Mouse (Mus musculus) kidney, embryonic 14.5 days (tissue): ENCODE measurements around the gene Tsfm. TPM values are rescaled to one million over a fixed set of nuclear protein-coding genes. Genes with fewer than 3 reads are reported as not detected.

ENCODE experiments used
- ATAC-seq: fragments of 200-750 bp; cut with Nextera tagmentation; 2 replicates; pipeline ENCODE4 v1.8.0; 2017; ENCODE audit warnings: moderate number of reproducible peaks, mild to moderate bottlenecking, moderate TSS enrichment, moderate library complexity; ENCODE audit not compliant: low FRiP score, low TSS enrichment
- H3K27ac ChIP-seq: fragments of 300-500 bp; sonication (generic); 2 replicates; pipeline ENCODE4 v1.5.1; 2014; ENCODE audit warnings: low read depth, mild to moderate bottlenecking, low read length, moderate library complexity, mixed read lengths
- H3K27me3 ChIP-seq: fragments of 300-500 bp; sonication (generic); 2 replicates; pipeline ENCODE4 v1.6.1; 2014; ENCODE audit warnings: mild to moderate bottlenecking, low read length; ENCODE audit not compliant: control insufficient read depth, insufficient read depth
- H3K36me3 ChIP-seq: fragments of 300-500 bp; sonication (generic); 2 replicates; pipeline ENCODE4 v1.6.1; 2014; ENCODE audit warnings: low read length, mixed read lengths; ENCODE audit not compliant: control insufficient read depth, insufficient read depth
- H3K4me1 ChIP-seq: fragments of 300-500 bp; sonication (generic); 2 replicates; pipeline ENCODE4 v1.6.1; 2014; ENCODE audit warnings: low read length, mixed read lengths; ENCODE audit not compliant: control insufficient read depth, insufficient read depth
- H3K4me2 ChIP-seq: fragments of 300-500 bp; sonication (generic); replicated peaks from 2 replicates; pipeline ENCODE4 v1.6.1; 2014; ENCODE audit warnings: low read depth, mild to moderate bottlenecking, low read length
- H3K4me3 ChIP-seq: fragments of 300-500 bp; sonication (generic); 2 replicates; pipeline ENCODE4 v1.5.1; 2014; ENCODE audit warnings: mild to moderate bottlenecking, low read length
- H3K9ac ChIP-seq: fragments of 300-500 bp; sonication (generic); 2 replicates; pipeline ENCODE4 v1.6.1; 2014; ENCODE audit warnings: low read depth, mild to moderate bottlenecking, low read length, moderate library complexity
- H3K9me3 ChIP-seq: fragments of 300-500 bp; sonication (generic); 2 replicates; pipeline ENCODE4 v1.6.1; 2016; ENCODE audit warnings: low read length; ENCODE audit not compliant: control insufficient read depth
- WGBS: fragments of 180-500 bp; shearing (Covaris S2); extraction: QIAGEN DNeasy Blood & Tissue Kit; methylation state at CpG from one replicate; pipeline ENCODE4 v1.1.7; 2014; 5-methylcytosine and 5-hydroxymethylcytosine counted together
- polyA plus RNA-seq: library from polyadenylated mRNA; unstranded; fragments of >200 nt; fragmentation: Nextera tagmentation; extraction: Ambion mirVana; gene quantifications from 2 replicates; pipeline ENCODE4 v1.2.1, GENCODE M21; 2014

Tsfm gene
- polyA plus RNA-seq, 1 experiment from 2014 or later = 90.5 TPM

DNA sequence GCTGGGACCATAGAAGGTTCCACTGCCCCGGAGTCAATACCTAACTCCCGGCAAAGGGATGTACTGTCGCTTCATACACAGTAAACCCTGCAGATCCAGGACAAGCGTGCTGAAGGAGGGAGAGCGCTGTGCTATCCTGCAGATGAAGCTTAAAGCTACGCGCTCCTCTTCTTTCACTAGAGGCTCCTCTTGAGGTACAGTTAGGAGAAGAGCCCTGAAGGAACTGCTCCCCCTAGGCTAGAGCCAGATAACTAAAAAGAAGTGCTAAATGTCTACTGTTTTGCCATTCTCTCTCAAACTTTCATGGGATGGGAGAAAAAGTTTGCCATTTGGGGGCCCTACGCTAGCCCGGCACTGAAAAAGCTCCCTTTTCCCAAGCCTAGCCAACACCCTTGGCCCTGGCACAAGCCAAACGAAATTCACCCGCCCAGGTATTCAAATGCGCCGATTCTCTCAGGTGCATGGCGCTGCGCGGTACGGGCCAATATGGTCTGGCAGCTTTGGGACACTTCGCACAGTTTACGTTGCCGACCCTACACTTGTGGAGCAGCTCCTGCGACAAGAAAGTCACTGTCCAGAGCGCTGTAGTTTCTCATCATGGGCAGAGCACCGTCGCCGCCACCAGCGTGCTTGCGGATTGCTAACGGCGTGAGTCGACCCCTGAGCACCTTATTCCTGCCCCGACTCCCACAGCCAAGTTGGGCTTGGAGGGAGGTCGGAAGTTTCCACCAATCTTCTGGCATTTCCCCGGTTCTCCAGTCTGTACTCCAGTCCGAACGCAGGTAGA lies 18.2 kb upstream of the Tsfm start:
- 4% methylated on average over 35 of the region's 35 CpGs for WGBS
- H3K4me1 ChIP-seq = peaks cover 9% of the 10 kb centered on the region; the same call in 1 of the 2 replicates
- ATAC-seq = no peak
- H3K9ac ChIP-seq = peak overlapping the region; percentile 24; the same call in 1 of the 2 replicates
- H3K27ac ChIP-seq = no peak overlapping the region
- peaks cover 32% of the 10 kb centered on the region for H3K27me3 ChIP-seq
- peaks cover 10% of the 10 kb centered on the region for H3K36me3 ChIP-seq
- peak overlapping the region; percentile 22 for H3K4me3 ChIP-seq
- H3K4me2 ChIP-seq = peak overlapping the region; percentile 8
- H3K9me3 ChIP-seq = no peaks in the 10 kb centered on the region

DNA sequence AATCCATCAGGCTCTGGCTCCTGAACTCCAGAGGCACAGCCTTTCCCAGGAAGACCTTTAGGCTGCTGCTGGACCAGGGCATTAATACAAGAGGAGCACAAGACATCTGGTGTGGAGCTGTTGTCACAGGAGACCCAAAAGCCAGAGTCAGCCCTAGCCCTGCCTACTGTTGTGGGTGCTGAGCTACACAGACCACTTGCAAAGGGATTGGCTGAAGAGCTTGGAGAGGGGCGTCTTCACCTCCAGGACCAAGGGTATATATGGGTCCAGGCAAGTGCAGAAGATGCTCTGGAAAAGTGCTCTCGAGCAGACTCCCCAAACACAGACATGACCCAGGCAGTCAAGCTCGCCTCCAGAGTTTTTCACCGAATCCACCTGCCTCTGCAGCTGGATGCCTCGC lies 17.3 kb upstream of the Tsfm start, which contains the start of gene Cyp27b1:
Cyp27b1 (plus strand) TSS at position 297 of the 400 bp plus-strand sequence.
- ATAC-seq = no peak
- Histone ChIP-seq H3K9me3 (no peaks in the 10 kb centered on the region), H3K9ac (peak within 1 kb of the TSS; percentile 24; the same call in 1 of the 2 replicates), H3K4me1 (peaks cover 13% of the 10 kb centered on the region; the same call in 1 of the 2 replicates), H3K4me3 (peak within 1 kb of the TSS; percentile 22), H3K27me3 (peaks cover 32% of the 10 kb centered on the region), H3K4me2 (peak within 1 kb of the TSS; percentile 8), H3K36me3 (peaks cover 16% of the 10 kb centered on the region), H3K27ac (no peak within 1 kb of the TSS)
- WGBS = 23% methylated on average over 5 of the region's 5 CpGs

DNA sequence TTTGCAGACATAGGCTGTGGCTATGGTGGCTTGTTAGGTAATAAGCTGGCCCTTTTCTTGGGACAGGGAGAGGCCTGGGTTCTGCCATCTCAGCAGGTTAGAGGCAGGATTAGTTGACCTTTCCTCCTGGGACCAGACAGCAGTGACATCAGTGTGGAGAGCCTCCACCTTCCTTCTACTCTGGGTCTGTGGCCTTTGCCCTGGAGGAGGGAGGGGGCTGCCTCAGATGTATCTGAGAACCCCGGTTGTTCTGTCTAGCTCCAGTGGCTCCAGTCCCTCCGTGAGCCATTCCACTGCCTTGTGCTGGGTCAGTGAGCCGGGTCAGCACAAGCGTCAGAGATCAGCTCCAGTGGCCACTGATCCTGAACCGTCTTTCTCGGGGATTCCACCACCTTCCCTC lies 12.5 kb upstream of the Tsfm start:
- no peak; the same call in 1 of the 2 replicates for ATAC-seq
- Histone ChIP-seq H3K27ac (peak overlapping the region; percentile 11; the same call in 1 of the 2 replicates), H3K36me3 (peaks cover 16% of the 10 kb centered on the region), H3K4me1 (peaks cover 11% of the 10 kb centered on the region), H3K4me2 (peak overlapping the region; percentile 85; the same call in 1 of the 2 replicates), H3K4me3 (peak overlapping the region; percentile 85; the same call in 1 of the 2 replicates), H3K9ac (no peak overlapping the region), H3K27me3 (peaks cover 11% of the 10 kb centered on the region), H3K9me3 (no peaks in the 10 kb centered on the region)
- WGBS = 50% methylated on average over 6 of the region's 6 CpGs

DNA sequence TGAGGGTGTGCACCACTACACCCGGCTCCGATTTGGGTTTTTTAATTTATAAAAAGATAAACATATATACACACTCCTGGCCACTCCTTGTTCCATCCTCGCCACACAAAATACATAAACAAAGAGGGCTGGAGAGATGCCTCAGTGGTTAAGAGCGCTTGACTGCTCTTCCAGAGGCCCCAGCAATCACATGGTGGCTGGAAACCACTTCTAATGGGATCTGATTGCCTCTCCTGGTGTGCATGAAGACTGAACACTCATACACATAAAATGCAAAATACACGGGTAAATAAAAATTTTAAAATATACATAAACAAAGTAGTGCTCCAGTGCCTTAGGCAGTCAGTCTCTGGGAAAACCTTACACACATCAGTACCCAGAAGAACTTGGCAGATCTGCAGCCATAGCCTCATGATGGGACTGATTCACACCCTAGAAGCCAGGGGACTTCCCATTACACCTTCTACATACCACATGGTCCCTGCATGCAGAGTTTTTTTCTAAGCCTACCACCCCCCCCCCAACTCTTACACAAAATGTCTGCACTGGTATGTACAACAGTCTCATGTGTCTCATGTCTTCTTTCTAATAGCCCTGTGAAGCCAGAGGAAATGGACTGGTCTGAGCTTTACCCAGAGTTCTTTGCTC lies 12.0 kb upstream of the Tsfm start:
- no peaks in the 10 kb centered on the region for H3K9me3 ChIP-seq
- no peak for ATAC-seq
- 19% methylated on average over 5 of the region's 5 CpGs for WGBS
- peaks cover 16% of the 10 kb centered on the region for H3K36me3 ChIP-seq
- H3K4me2 ChIP-seq = peak overlapping the region; percentile 85
- H3K27me3 ChIP-seq = peaks cover 5% of the 10 kb centered on the region
- peak overlapping the region; percentile 73 for H3K27ac ChIP-seq
- peak overlapping the region; percentile 85 for H3K4me3 ChIP-seq
- peaks cover 11% of the 10 kb centered on the region for H3K4me1 ChIP-seq
- peak overlapping the region; percentile 77 for H3K9ac ChIP-seq

DNA sequence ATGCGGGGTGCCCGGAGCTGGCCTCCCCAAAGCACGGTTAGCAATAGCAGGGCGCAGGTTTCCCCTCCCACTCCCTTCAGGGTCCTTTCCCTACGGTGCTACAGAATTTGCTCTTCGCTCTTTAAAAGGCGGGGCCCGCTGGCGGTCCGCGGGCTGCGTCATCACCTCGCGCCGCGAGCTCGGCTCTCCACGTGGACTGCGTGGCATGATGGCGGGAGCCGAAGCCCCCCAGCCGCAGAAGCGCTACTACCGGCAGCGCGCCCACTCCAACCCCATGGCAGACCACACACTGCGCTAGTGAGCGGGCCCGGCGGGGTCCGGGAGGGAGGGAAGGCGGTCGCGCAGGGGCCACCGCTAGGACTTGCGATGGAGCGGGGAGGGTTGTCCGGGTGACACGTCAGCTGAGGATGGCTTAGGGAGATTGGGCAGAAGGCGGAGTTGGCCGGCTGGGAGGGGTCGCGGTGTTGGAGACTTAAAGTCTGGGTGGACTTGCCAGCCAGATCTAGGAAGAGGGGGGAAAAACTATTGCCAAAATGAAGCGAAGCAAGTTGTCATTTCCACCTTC lies 11.2 kb upstream of the Tsfm start:
- Histone ChIP-seq H3K4me1 (peaks cover 11% of the 10 kb centered on the region), H3K4me2 (peak overlapping the region; percentile 85), H3K9me3 (no peaks in the 10 kb centered on the region), H3K27ac (peak overlapping the region; percentile 73; the same call in 1 of the 2 replicates), H3K4me3 (peak overlapping the region; percentile 85), H3K27me3 (peaks cover 3% of the 10 kb centered on the region; the same call in 1 of the 2 replicates), H3K9ac (peak overlapping the region; percentile 77), H3K36me3 (peaks cover 16% of the 10 kb centered on the region)
- peak; percentile 86 for ATAC-seq
- WGBS = under 1% methylated on average over 44 of the region's 44 CpGs

DNA sequence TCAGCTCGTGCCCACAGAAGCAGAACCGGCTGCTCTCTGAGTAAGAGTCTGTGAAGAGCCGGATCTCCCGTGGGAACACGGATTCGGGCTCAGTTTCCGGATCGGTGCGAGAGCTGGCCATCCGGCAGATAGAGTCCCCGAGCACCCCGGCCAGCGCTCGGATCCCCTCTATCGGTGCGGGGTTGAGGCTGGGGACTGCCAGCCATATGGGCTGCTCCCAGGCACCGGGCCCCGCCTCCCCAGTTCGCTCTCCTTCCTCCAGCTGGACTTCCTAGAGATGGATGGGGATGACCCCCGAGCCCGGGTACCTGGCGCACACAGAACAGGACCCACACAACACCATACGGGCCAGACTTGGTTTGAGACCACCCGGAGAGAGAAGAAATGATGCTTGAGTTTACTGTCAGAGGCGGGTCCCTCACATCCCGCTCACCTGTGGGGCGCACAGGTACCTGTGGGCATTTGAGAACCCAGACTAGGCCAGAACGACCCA lies 10.7 kb upstream of the Tsfm start, which contains the start of the genes Mettl1 and Eef1akmt3:
Mettl1 (plus strand) TSS at position 141 of the 493 bp plus-strand sequence.
Eef1akmt3 (minus strand) TSS at position 240 of the 493 bp plus-strand sequence.
- peak; percentile 75 for ATAC-seq
- WGBS = 0% methylated on average over 28 of the region's 28 CpGs

DNA sequence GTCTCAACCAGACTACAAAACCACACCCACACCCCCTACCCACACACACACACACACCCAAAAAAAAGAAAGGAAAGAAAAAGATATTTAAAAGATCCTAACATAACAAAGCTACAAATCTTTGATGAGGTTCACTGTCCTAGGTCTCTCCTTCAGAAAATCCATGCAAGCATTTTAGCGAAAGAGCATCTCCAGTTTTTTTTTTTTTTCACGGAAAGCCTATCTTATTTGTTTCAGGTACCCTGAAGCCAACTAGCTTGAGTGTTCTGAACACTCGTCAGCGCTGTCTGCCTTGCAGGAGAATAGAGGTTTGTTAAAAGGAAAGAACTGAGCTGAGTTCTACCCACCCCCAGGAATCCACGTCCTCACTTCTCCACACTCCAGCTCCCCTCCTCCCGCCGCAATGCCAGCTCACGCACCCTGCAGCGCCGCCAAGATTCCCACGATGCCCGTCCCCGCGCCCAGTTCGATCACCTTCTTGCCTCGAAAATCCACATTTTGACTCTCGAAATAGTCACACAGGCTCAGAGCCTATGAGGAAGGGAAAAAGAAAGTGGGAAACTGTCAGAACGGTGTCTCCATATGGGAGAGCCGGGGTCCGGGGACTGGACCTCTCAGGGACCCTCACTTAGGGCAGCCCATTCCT lies 10.1 kb upstream of the Tsfm start:
- ATAC-seq = no peak
- Histone ChIP-seq H3K9ac (peak overlapping the region; percentile 77), H3K36me3 (peaks cover 16% of the 10 kb centered on the region; the same call in 1 of the 2 replicates), H3K9me3 (no peaks in the 10 kb centered on the region), H3K4me1 (peaks cover 11% of the 10 kb centered on the region), H3K27me3 (peaks cover 3% of the 10 kb centered on the region; the same call in 1 of the 2 replicates), H3K4me3 (peak overlapping the region; percentile 85), H3K27ac (no peak overlapping the region), H3K4me2 (peak overlapping the region; percentile 85)
- 2% methylated on average over 20 of the region's 20 CpGs for WGBS

More for the DNA sequence above, 10.7 kb upstream of the Tsfm start, which contains the start of the genes Mettl1 and Eef1akmt3:
- H3K4me1 ChIP-seq = peaks cover 11% of the 10 kb centered on the region
- peak within 1 kb of the TSS; percentile 85 for H3K4me2 ChIP-seq
- H3K27me3 ChIP-seq = peaks cover 3% of the 10 kb centered on the region; the same call in 1 of the 2 replicates
- peak within 1 kb of the TSS; percentile 73; the same call in 1 of the 2 replicates for H3K27ac ChIP-seq
- H3K4me3 ChIP-seq = peak within 1 kb of the TSS; percentile 85
- H3K9ac ChIP-seq = peak within 1 kb of the TSS; percentile 77
- H3K36me3 ChIP-seq = peaks cover 16% of the 10 kb centered on the region
- H3K9me3 ChIP-seq = no peaks in the 10 kb centered on the region

DNA sequence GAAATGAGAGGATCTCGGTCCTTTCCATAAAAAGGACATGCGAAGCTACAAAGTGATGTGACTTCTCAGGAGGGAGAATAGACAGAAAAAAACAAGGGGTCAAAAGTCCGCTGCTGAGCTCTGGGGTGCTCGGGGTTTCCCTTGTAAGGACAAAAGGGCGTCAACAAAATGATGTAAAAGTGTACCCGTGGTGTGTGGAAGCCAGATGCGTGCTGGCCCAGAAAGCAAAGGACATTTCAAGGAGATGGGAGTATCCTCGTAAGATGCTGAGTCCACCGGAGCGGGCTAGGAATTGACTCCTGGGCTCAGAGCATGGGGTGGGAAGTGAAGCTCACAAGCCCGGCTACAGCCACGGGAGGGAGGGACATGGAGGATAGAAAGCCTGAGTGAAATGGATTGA lies 7.0 kb upstream of the Tsfm start:
- peaks cover 4% of the 10 kb centered on the region for H3K4me1 ChIP-seq
- no peaks in the 10 kb centered on the region for H3K9me3 ChIP-seq
- no peak for ATAC-seq
- whole genome bisulfite sequencing = 80% methylated on average over 12 of the region's 12 CpGs
- H3K9ac ChIP-seq = no peak overlapping the region
- H3K4me3 ChIP-seq = no peak overlapping the region
- H3K36me3 ChIP-seq = no peaks in the 10 kb centered on the region
- no peak overlapping the region for H3K27ac ChIP-seq
- no peak overlapping the region for H3K4me2 ChIP-seq
- peaks cover 3% of the 10 kb centered on the region; the same call in 1 of the 2 replicates for H3K27me3 ChIP-seq
